Mouse (Mus musculus) CH12.LX (cell line): ENCODE results near the gene Rhbdl2. TPM values are rescaled to one million over a fixed set of nuclear protein-coding genes. Genes with fewer than 3 reads are reported as not detected.
A peak's percentile ranks its signal among the peaks of the same experiment; 100 is the strongest.

Experiments used
- DNase-seq: peaks from one replicate; pipeline ENCODE4 v3.0.0-alpha.2; 2013; ENCODE audit errors: extremely low read depth
- H3K27ac ChIP-seq: 2 replicates; pipeline ENCODE4 v1.5.1; 2012; ENCODE audit warnings: low read depth, mild to moderate bottlenecking, control low read depth, moderate library complexity; ENCODE audit not compliant: insufficient read depth
- H3K27me3 ChIP-seq: replicated peaks from 2 replicates; pipeline ENCODE3; 2012; ENCODE audit warnings: inconsistent platforms
- H3K36me3 ChIP-seq, 2 experiments: replicated peaks in 1 of 2; 2 replicates each; pipeline versions ENCODE3 to v1.6.1; 2012; ENCODE audit warnings: inconsistent platforms in 1 of 2, low read length in 1 of 2, mild to moderate bottlenecking in 1 of 2, mixed read lengths in 1 of 2, moderate library complexity in 1 of 2; ENCODE audit not compliant: control insufficient read depth in 1 of 2, insufficient read depth in 1 of 2
- H3K4me1 ChIP-seq, 2 experiments: 2 replicates each; pipeline ENCODE4 v1.6.1; 2012; ENCODE audit warnings: inconsistent platforms in 1 of 2, moderate library complexity in 1 of 2; ENCODE audit not compliant: insufficient read depth in 2 of 2, control insufficient read depth in 1 of 2
- H3K4me2 ChIP-seq: 2 replicates; pipeline ENCODE4 v1.6.1; 2012; ENCODE audit warnings: low read depth, mild to moderate bottlenecking, control low read depth; ENCODE audit not compliant: poor library complexity, insufficient read depth, severe bottlenecking
- H3K4me3 ChIP-seq, 3 experiments: fragments of 150-350 bp in 1 of 3; sonication (generic) in 1 of 3; replicated peaks in 1 of 3; 2 replicates each; pipeline versions ENCODE3 to v1.5.1; 2011 to 2012; ENCODE audit warnings: low read depth in 2 of 3, low read length in 2 of 3, mild to moderate bottlenecking in 2 of 3, moderate library complexity in 2 of 3, control low read depth in 1 of 3, improper control_type of control experiment in 1 of 3, inconsistent platforms in 1 of 3, mixed read lengths in 1 of 3; ENCODE audit not compliant: poor library complexity in 1 of 3
- H3K79me2 ChIP-seq: replicated peaks from 2 replicates; pipeline ENCODE4 v1.6.1; 2012; ENCODE audit warnings: mild to moderate bottlenecking, moderate library complexity; ENCODE audit not compliant: control insufficient read depth, poor library complexity, insufficient read depth, severe bottlenecking; ENCODE audit errors: extremely low read depth
- H3K9ac ChIP-seq: 2 replicates; pipeline ENCODE4 v1.6.1; 2012; ENCODE audit warnings: low read depth, mild to moderate bottlenecking, control low read depth, moderate library complexity; ENCODE audit not compliant: insufficient read depth
- H3K9me3 ChIP-seq: replicated peaks from 2 replicates; pipeline ENCODE3; 2012; ENCODE audit warnings: low read length, inconsistent platforms, mixed read lengths
- CHD2 ChIP-seq: IDR thresholded peaks from 2 replicates; pipeline ENCODE4 v1.6.1; 2011; ENCODE audit warnings: low read length, improper control_type of control experiment
- CTCF ChIP-seq, 2 experiments: IDR thresholded peaks in 1 of 2; conservative IDR thresholded peaks in 1 of 2; 2 replicates each; pipeline ENCODE4 v1.5.1; 2011 to 2012; ENCODE audit warnings: low read depth in 2 of 2, low read length in 2 of 2, improper control_type of control experiment in 1 of 2, inconsistent platforms in 1 of 2, mild to moderate bottlenecking in 1 of 2, moderate library complexity in 1 of 2
- E2F4 ChIP-seq: IDR thresholded peaks from 2 replicates; pipeline ENCODE4 v1.6.1; 2011; ENCODE audit warnings: low read depth, low read length, improper control_type of control experiment; ENCODE audit not compliant: insufficient replicate concordance
- HCFC1 ChIP-seq: IDR thresholded peaks from 2 replicates; pipeline ENCODE4 v1.6.1; 2012; ENCODE audit warnings: low read depth, mild to moderate bottlenecking, inconsistent platforms, low read length, improper control_type of control experiment
- JUN ChIP-seq: IDR thresholded peaks from 2 replicates; pipeline ENCODE4 v1.6.1; 2011; ENCODE audit warnings: low read depth, mild to moderate bottlenecking, low read length, improper control_type of control experiment, moderate library complexity; ENCODE audit not compliant: insufficient read depth
- JUND ChIP-seq: conservative IDR thresholded peaks from 2 replicates; pipeline ENCODE4 v1.6.1; 2011; ENCODE audit warnings: low read depth, low read length, improper control_type of control experiment
- MAX ChIP-seq: IDR thresholded peaks from 2 replicates; pipeline ENCODE4 v1.6.1; 2011; ENCODE audit warnings: low read length, improper control_type of control experiment
- MEF2A ChIP-seq: IDR thresholded peaks from 2 replicates; pipeline ENCODE4 v1.6.1; 2014; ENCODE audit warnings: low read depth, mild to moderate bottlenecking, inconsistent platforms, low read length, improper control_type of control experiment, borderline replicate concordance
- MXI1 ChIP-seq: IDR thresholded peaks from 2 replicates; pipeline ENCODE4 v1.6.1; 2011; ENCODE audit warnings: mild to moderate bottlenecking, low read depth, low read length, improper control_type of control experiment
- MYC ChIP-seq: IDR thresholded peaks from 2 replicates; pipeline ENCODE4 v1.6.1; 2011; ENCODE audit warnings: low read depth, mild to moderate bottlenecking, improper control_type of control experiment, low read length
- NRF1 ChIP-seq: IDR thresholded peaks from 2 replicates; pipeline ENCODE4 v1.6.1; 2014; ENCODE audit warnings: low read depth, mild to moderate bottlenecking, inconsistent platforms, low read length, improper control_type of control experiment, moderate library complexity
- PAX5 ChIP-seq: IDR thresholded peaks from 2 replicates; pipeline ENCODE4 v1.6.1; 2012; ENCODE audit warnings: low read length, inconsistent platforms, mixed read lengths
- RAD21 ChIP-seq: IDR thresholded peaks from 2 replicates; pipeline ENCODE4 v1.6.1; 2011; ENCODE audit warnings: low read depth, mild to moderate bottlenecking, low read length, improper control_type of control experiment, moderate library complexity
- RCOR1 ChIP-seq: conservative IDR thresholded peaks from 2 replicates; pipeline ENCODE4 v1.6.1; 2012; ENCODE audit warnings: low read depth, mild to moderate bottlenecking, inconsistent platforms, low read length, improper control_type of control experiment
- SIN3A ChIP-seq: IDR thresholded peaks from 2 replicates; pipeline ENCODE4 v1.6.1; 2012; ENCODE audit warnings: low read length, improper control_type of control experiment, inconsistent platforms
- SMC3 ChIP-seq: IDR thresholded peaks from 2 replicates; pipeline ENCODE4 v1.6.1; 2011; ENCODE audit warnings: low read depth, low read length, improper control_type of control experiment
- TBP ChIP-seq: conservative IDR thresholded peaks from 2 replicates; pipeline ENCODE4 v1.6.1; 2011; ENCODE audit warnings: low read depth, low read length, improper control_type of control experiment
- TCF12 ChIP-seq: IDR thresholded peaks from 2 replicates; pipeline ENCODE4 v1.6.1; 2014; ENCODE audit warnings: low read depth, mild to moderate bottlenecking, inconsistent platforms, low read length, improper control_type of control experiment
- USF2 ChIP-seq: conservative IDR thresholded peaks from 2 replicates; pipeline ENCODE4 v1.6.1; 2011; ENCODE audit warnings: low read depth, low read length, improper control_type of control experiment
- ZKSCAN1 ChIP-seq: IDR thresholded peaks from 2 replicates; pipeline ENCODE4 v1.6.1; 2012; ENCODE audit warnings: low read depth, inconsistent platforms, low read length, improper control_type of control experiment, borderline replicate concordance
- ZMIZ1 ChIP-seq: IDR thresholded peaks from 2 replicates; pipeline ENCODE4 v1.6.1; 2012; ENCODE audit warnings: low read depth, mild to moderate bottlenecking, inconsistent platforms, low read length, improper control_type of control experiment
- ZNF384 ChIP-seq: IDR thresholded peaks from 2 replicates; pipeline ENCODE4 v1.6.1; 2012; ENCODE audit warnings: low read depth, low read length, improper control_type of control experiment, inconsistent platforms
- dilution Hi-C: fragments of 300-500 bp; cut with MboI; formaldehyde crosslinking; loops from 2 replicates; pipeline ENCODE4 v1.14.3; 2020; ENCODE audit warnings: low sequenced_read_pairs; ENCODE audit not compliant: extremely low pct_unique_long_range_greater_than_20kb, extremely low pct_ligation_motif_present
- in situ Hi-C: fragments of 300-500 bp; cut with MboI; formaldehyde crosslinking; loops from 3 replicates; pipeline ENCODE4 v1.14.3; 2019; ENCODE audit warnings: low sequenced_read_pairs, low pct_ligation_motif_present, low pct_unique_long_range_greater_than_20kb, mixed read lengths
- polyA plus RNA-seq: library from polyadenylated mRNA; unstranded; fragments of >175 nt; gene quantifications from 2 replicates; pipeline ENCODE4 v1.2.1, GENCODE M21; 2012; ENCODE audit warnings: low read depth; ENCODE audit not compliant: insufficient read length
- total RNA-seq, 2 experiments: library from RNA; depleted of rRNA; stranded (reverse); fragments of 300-350 nt in 1 of 2; fragments of >200 nt in 1 of 2; gene quantifications; 2 replicates each; pipeline ENCODE4 v1.2.3; 2012 to 2014

The Rhbdl2 gene
- total and polyA plus RNA-seq, 3 experiments, result not detected

- Histone ChIP-seq H3K36me3 (no peaks in the 10 kb centered on the region), H3K27me3 (peaks cover 15% of the 10 kb centered on the region), H3K4me3 (no peak overlapping the region), H3K4me2 (no peak overlapping the region), H3K27ac (no peak overlapping the region), H3K79me2 (no peaks in the 10 kb centered on the region), H3K9ac (no peak overlapping the region), H3K9me3 (no peaks in the 10 kb centered on the region), H3K4me1 (peaks cover 0 to 8% of the 10 kb centered on the region in 2 experiments; a peak in 3 of 4 replicates)
- TF ChIP-seq ZNF384 (no peak), CHD2 (no peak), MAX (no peak), JUND (no peak), RAD21 (no peak), JUN (no peak), MEF2A (no peak), RCOR1 (no peak), TBP (no peak), E2F4 (no peak), ZMIZ1 (no peak), TCF12 (no peak), NRF1 (no peak), SMC3 (no peak), USF2 (no peak), HCFC1 (no peak), ZKSCAN1 (no peak), MXI1 (no peak)
- in situ Hi-C loops (no loop called here), dilution Hi-C loops (no loop called here)
- DNase-seq, result peak; percentile 17
Measured at GRCm38 (mm10) chr4:123814030-123814501, 26.4 kb downstream of the Rhbdl2 start.

DNA sequence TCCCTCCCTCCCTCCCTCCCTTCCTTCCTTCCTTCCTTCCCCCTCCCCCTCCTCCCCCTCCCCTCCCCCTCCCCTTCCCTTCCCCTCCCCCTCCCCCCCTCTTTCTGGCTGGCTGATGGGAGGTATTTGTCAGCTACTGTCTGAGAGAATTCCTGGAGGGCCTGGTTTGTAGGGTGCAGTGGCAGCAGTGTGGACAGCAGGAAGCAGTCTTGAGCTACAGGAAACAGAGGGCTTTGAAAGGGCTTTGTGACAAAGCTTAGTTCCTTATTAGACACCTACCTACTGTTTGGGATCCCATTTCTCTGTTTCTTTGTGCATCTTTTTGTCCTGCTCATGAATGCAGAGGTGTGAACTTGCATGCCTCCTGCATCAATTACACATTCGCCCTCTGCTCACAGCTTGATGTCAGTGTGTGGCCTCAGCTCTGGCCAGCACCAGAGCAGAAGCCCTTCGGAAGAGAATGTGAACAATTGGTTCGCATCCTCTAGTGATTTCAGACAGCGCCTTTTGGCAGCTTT lies 31.5 kb downstream of the Rhbdl2 start:
- dilution Hi-C loops, result no loop called here
- TF ChIP-seq SIN3A, result no peak
- TF ChIP-seq RAD21, result peak; percentile 51
- no peak for TF ChIP-seq MYC
- peak in 1 of 2 experiments; percentile 56; a peak in 2 of 4 replicates for TF ChIP-seq CTCF (conservative IDR thresholded peaks at IDR 0.05 in 1 of 2, IDR thresholded peaks at IDR 0.05 in 1 of 2; ENCODE audit: low read depth in 2 of 2, low read length in 2 of 2)
- no peak for TF ChIP-seq PAX5
- no peak for TF ChIP-seq E2F4
- TF ChIP-seq SMC3, result peak; percentile 21; the same call in 1 of the 2 replicates
- TF ChIP-seq, all 38 proteins: peak for 3

More for the DNA sequence above, 31.5 kb downstream of the Rhbdl2 start:
- no peaks in the 10 kb centered on the region for H3K36me3 ChIP-seq
- peaks cover 21% of the 10 kb centered on the region for H3K27me3 ChIP-seq
- no peak overlapping the region for H3K4me3 ChIP-seq
- in situ Hi-C loops, result no loop called here
- DNase-seq, result peak; percentile 20
- H3K9ac ChIP-seq, result no peak overlapping the region
- H3K4me2 ChIP-seq, result no peak overlapping the region
- no peak overlapping the region for H3K27ac ChIP-seq
- peaks cover 0 to 2% of the 10 kb centered on the region in 2 experiments; a peak in 2 of 4 replicates for H3K4me1 ChIP-seq
- no peaks in the 10 kb centered on the region for H3K79me2 ChIP-seq
- H3K9me3 ChIP-seq, result no peaks in the 10 kb centered on the region
